10 mouse cellular contexts compared by ENCODE assay signal in genomic region chr14:74618858-74619257, GRCm38 (mm10). TPM values are rescaled to one million over a fixed set of nuclear protein-coding genes. Genes with fewer than 3 reads are reported as not detected.
A peak's percentile ranks its signal among the peaks of the same experiment; 100 is the strongest.
DNase-seq lines count a peak whose midpoint lies in the region; ATAC-seq and TF ChIP-seq lines count a peak whose summit lies in the region.
"Had no signal": no experiment of that assay in that cellular context is flagged by ENCODE, and none has a peak within 500 bp of the region (broad histone marks: within the 10 kb centered on the region; RNA-seq: fewer than 3 reads in every experiment).

No protein-coding gene starts in this region.

- intact Hi-C loops in gastrocnemius, adult 2 months (cut with DNase I): no loop called here
- intact Hi-C loops in left cerebral cortex, postnatal 36 days (cut with DNase I): no loop called here

- H3K4me3 ChIP-seq in gastrocnemius, adult 2 months: no peak overlapping the region
- H3K4me3 ChIP-seq: heart, embryonic 13.5 days; midbrain, embryonic 12.5 days had no signal

- H3K27ac ChIP-seq in gastrocnemius, adult 2 months: no peak overlapping the region
- H3K27ac ChIP-seq: heart, embryonic 13.5 days; midbrain, embryonic 12.5 days had no signal

- no peak for DNase-seq in gastrocnemius, adult 2 months
- DNase-seq in gastrocnemius, adult 8-10 months (ENCODE audit: low spot score in 2 of 2): no peak
- DNase-seq in retina, embryonic 14.5 days (ENCODE audit: low spot score): peak; percentile 32
- no peak for DNase-seq in retina, postnatal 1 day
- DNase-seq in thymus, postnatal 0 days (ENCODE audit: low spot score): peak; percentile 29
- DNase-seq in left cerebral cortex, postnatal 36 days (ENCODE audit: low spot score in 2 of 2): no peak
- no peak for DNase-seq in ovary, adult 18-20 months (ENCODE audit: low spot score)

- peak; percentile 65 for ATAC-seq in erythroid progenitor cell, adult 5-6 weeks (replicated peaks; ENCODE audit: low FRiP score, poor library complexity, severe bottlenecking)

- peak; percentile 57 for TF ChIP-seq CTCF in gastrocnemius, adult 2 months (IDR thresholded peaks at IDR 0.05)

RNA-seq across cellular contexts. Expression of gene Htr2a, which starts 21.8 kb away (rescaled TPM):
- under 1 TPM; 0.15 to 0.20 TPM for total RNA-seq in gastrocnemius, adult 2 months (2021)
- total RNA-seq in gastrocnemius, adult 8-10 months (2022): under 1 TPM in 3 of 4 experiments, not detected in 1; 0.12 to 0.20 (median 0.16) TPM
- 0.36 and 5.0 TPM in 2 replicates for total RNA-seq in erythroid progenitor cell, adult 5-6 weeks (2015; ENCODE audit: low replicate concordance)
- 0.51 TPM in 1 of 2 replicates, not detected in the other for total RNA-seq in erythroid progenitor cell, adult 5-6 weeks (2017; ENCODE audit: low replicate concordance)
- polyA plus RNA-seq in thymus, postnatal 0 days (2015; fragmentation: Nextera tagmentation; extraction: Ambion mirVana): 0.09 TPM in 1 of 2 replicates, not detected in the other
- total RNA-seq in left cerebral cortex, postnatal 36 days (2021): 10 to 100 TPM; 27.8 to 30.2 TPM

Comparison
In these comparisons a context has a peak if more than half of its experiments do, and no peak if none do; other contexts are left out.
1. DNase-seq: peak in retina, embryonic 14.5 days (single experiment) and thymus, postnatal 0 days (single experiment); none in gastrocnemius, adult 2 months (single experiment), gastrocnemius, adult 8-10 months (0 of 2), retina, postnatal 1 day (single experiment), left cerebral cortex, postnatal 36 days (0 of 2) and ovary, adult 18-20 months (single experiment).
2. RNA of gene Htr2a, which starts 21.8 kb away (total RNA-seq): 27.8 to 30.2 TPM in left cerebral cortex, postnatal 36 days; 0.36 to 5.0 TPM in erythroid progenitor cell, adult 5-6 weeks, 0.15 to 0.20 TPM in gastrocnemius, adult 2 months and 0.12 to 0.20 TPM in gastrocnemius, adult 8-10 months; every median in the first group is over 4 times any median in the second.